Mouse (Mus musculus) duodenum, adult 2 months (tissue): ENCODE results near the gene Vmn1r56. TPM values are rescaled to one million over a fixed set of nuclear protein-coding genes. Genes with fewer than 3 reads are reported as not detected.

Experiments used
- polyA plus RNA-seq: library from polyadenylated mRNA; depleted of rRNA; stranded (reverse); fragments of >200 nt; gene quantifications from 2 replicates; pipeline ENCODE4 v1.2.3, GENCODE M21; 2012; ENCODE audit warnings: low replicate concordance; rRNA removed

The Vmn1r56 gene
- polyA plus RNA-seq = not detected in 2 replicates

DNA sequence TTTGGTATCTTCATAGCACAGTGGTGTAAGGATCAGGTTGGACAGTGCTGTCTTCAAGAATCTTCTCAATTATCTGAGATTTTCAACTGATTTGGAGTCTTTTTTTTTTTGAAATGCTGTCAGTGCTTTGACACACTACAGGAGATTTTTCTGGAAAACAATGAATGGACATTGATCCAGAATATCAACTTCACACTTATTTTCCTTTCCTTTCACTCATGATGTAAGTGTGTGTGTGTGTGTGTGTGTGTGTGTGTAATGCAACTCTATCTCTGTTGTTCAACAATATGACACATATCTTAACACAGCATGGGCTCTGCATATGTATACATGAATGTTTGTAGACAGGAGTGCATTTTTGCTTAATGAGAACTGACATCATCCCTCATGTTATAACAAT, at the start of gene Vmn1r56:
TSS of gene Vmn1r56 (minus strand) at position 101 of the 400 bp plus-strand sequence.

DNA sequence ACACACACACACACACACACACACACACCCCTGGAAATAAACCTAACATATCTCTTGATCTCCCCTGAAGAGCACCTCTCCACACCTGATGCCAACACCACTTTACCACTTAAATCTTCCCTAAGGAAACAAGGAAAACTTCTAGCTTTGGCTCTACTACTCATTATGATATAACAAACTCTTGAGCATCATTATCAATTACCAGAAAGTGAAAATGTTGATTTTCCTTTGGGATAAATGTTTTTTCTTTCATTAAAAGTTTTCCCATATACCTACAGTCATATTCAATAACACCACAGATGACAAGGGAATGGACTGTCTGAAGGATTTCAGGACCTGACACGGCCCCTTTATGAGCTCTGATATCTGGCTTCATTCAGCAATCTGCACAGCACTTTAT, 21.6 kb upstream of the Vmn1r56 start, which contains the start of gene Vmn1r57:
TSS of gene Vmn1r57 (plus strand) at position 301 of the 400 bp plus-strand sequence.

DNA sequence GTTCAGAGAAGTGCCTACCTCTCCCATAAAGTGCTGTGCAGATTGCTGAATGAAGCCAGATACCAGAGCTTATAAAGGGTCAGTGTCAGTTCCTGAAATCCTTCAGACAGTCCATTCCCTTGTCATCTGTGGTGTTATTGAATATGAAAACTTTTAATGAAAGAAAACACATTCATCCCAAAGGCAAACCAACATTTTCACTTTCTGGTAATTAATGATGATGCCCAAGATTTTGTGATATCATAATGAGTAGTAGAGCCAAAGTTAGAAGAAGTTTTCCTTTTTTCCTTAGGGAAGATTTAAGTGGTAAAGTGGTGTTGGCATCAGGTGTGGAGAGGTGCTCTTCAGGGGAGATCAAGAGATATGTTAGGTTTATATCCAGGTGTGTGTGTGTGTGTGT, 47.0 kb downstream of the Vmn1r56 start, which contains the start of gene Vmn1r55:
TSS of gene Vmn1r55 (minus strand) at position 101 of the 400 bp plus-strand sequence.

Other genes starting within 250 kb of the Vmn1r56 start
- not detected in 2 replicates for gene Sbk2, start 232.3 kb downstream of the Vmn1r56 start, polyA plus RNA-seq
- gene Sbk3, start 225.6 kb downstream of the Vmn1r56 start, polyA plus RNA-seq = 0.02 TPM in 1 of 2 replicates, not detected in the other
- 39.0 and 47.9 TPM in 2 replicates for gene Zfp579, start 200.6 kb downstream of the Vmn1r56 start, polyA plus RNA-seq
- 46.4 and 57.1 TPM in 2 replicates for gene Zfp524, start 182.3 kb downstream of the Vmn1r56 start, polyA plus RNA-seq
- 24.9 and 25.9 TPM in 2 replicates for gene Fiz1, start 182.1 kb downstream of the Vmn1r56 start, polyA plus RNA-seq
- gene Gm44973, start 181.3 kb downstream of the Vmn1r56 start, polyA plus RNA-seq = not detected in 2 replicates
- 29.9 and 32.6 TPM in 2 replicates for gene Zfp865, start 176.4 kb downstream of the Vmn1r56 start, polyA plus RNA-seq
- gene Ccdc106, start 176.2 kb downstream of the Vmn1r56 start, polyA plus RNA-seq = 1.6 and 2.3 TPM in 2 replicates
- gene 4632433K11Rik, start 162.6 kb downstream of the Vmn1r56 start, polyA plus RNA-seq = not detected in 2 replicates
- 6.7 and 8.4 TPM in 2 replicates for gene Zfp784, start 158.3 kb downstream of the Vmn1r56 start, polyA plus RNA-seq
- gene Zfp580, start 145.2 kb downstream of the Vmn1r56 start, polyA plus RNA-seq = 18.1 and 22.7 TPM in 2 replicates
- gene U2af2, start 134.6 kb downstream of the Vmn1r56 start, polyA plus RNA-seq = 108 and 110 TPM in 2 replicates
- 442 and 660 TPM in 2 replicates for gene Epn1, start 116.5 kb downstream of the Vmn1r56 start, polyA plus RNA-seq
- not detected in 2 replicates for gene Rfpl4, start 79.8 kb downstream of the Vmn1r56 start, polyA plus RNA-seq
- gene Rasl2-9, start 70.8 kb downstream of the Vmn1r56 start, polyA plus RNA-seq = 0.21 and 0.47 TPM in 2 replicates
- not detected in 2 replicates for gene Vmn1r55, start 47.1 kb downstream of the Vmn1r56 start, polyA plus RNA-seq
- not detected in 2 replicates for gene Vmn1r57, start 21.7 kb upstream of the Vmn1r56 start, polyA plus RNA-seq
- gene Gm5065, start 153.8 kb upstream of the Vmn1r56 start, polyA plus RNA-seq = not detected in 2 replicates
- gene Nlrp2, start 154.3 kb upstream of the Vmn1r56 start, polyA plus RNA-seq = not detected in 2 replicates
- not detected in 2 replicates for gene Vmn1r58, start 216.6 kb upstream of the Vmn1r56 start, polyA plus RNA-seq